Mouse (Mus musculus) CH12.LX (cell line): ENCODE measurements around the gene She. TPM values are rescaled to one million over a fixed set of nuclear protein-coding genes. Genes with fewer than 3 reads are reported as not detected.

Source experiments
- DNase-seq: peaks from one replicate; pipeline ENCODE4 v3.0.0-alpha.2; 2013; ENCODE audit errors: extremely low read depth
- H3K27ac ChIP-seq: 2 replicates; pipeline ENCODE4 v1.5.1; 2012; ENCODE audit warnings: low read depth, mild to moderate bottlenecking, control low read depth, moderate library complexity; ENCODE audit not compliant: insufficient read depth
- H3K27me3 ChIP-seq: replicated peaks from 2 replicates; pipeline ENCODE3; 2012; ENCODE audit warnings: inconsistent platforms
- H3K36me3 ChIP-seq, 2 experiments: replicated peaks in 1 of 2; 2 replicates each; pipeline versions ENCODE3 to v1.6.1; 2012; ENCODE audit warnings: inconsistent platforms in 1 of 2, low read length in 1 of 2, mild to moderate bottlenecking in 1 of 2, mixed read lengths in 1 of 2, moderate library complexity in 1 of 2; ENCODE audit not compliant: control insufficient read depth in 1 of 2, insufficient read depth in 1 of 2
- H3K4me1 ChIP-seq, 2 experiments: 2 replicates each; pipeline ENCODE4 v1.6.1; 2012; ENCODE audit warnings: inconsistent platforms in 1 of 2, moderate library complexity in 1 of 2; ENCODE audit not compliant: insufficient read depth in 2 of 2, control insufficient read depth in 1 of 2
- H3K4me2 ChIP-seq: 2 replicates; pipeline ENCODE4 v1.6.1; 2012; ENCODE audit warnings: low read depth, mild to moderate bottlenecking, control low read depth; ENCODE audit not compliant: poor library complexity, insufficient read depth, severe bottlenecking
- H3K4me3 ChIP-seq, 3 experiments: fragments of 150-350 bp in 1 of 3; sonication (generic) in 1 of 3; replicated peaks in 1 of 3; 2 replicates each; pipeline versions ENCODE3 to v1.5.1; 2011 to 2012; ENCODE audit warnings: low read depth in 2 of 3, low read length in 2 of 3, mild to moderate bottlenecking in 2 of 3, moderate library complexity in 2 of 3, control low read depth in 1 of 3, improper control_type of control experiment in 1 of 3, inconsistent platforms in 1 of 3, mixed read lengths in 1 of 3; ENCODE audit not compliant: poor library complexity in 1 of 3
- H3K79me2 ChIP-seq: replicated peaks from 2 replicates; pipeline ENCODE4 v1.6.1; 2012; ENCODE audit warnings: mild to moderate bottlenecking, moderate library complexity; ENCODE audit not compliant: control insufficient read depth, poor library complexity, insufficient read depth, severe bottlenecking; ENCODE audit errors: extremely low read depth
- H3K9ac ChIP-seq: 2 replicates; pipeline ENCODE4 v1.6.1; 2012; ENCODE audit warnings: low read depth, mild to moderate bottlenecking, control low read depth, moderate library complexity; ENCODE audit not compliant: insufficient read depth
- H3K9me3 ChIP-seq: replicated peaks from 2 replicates; pipeline ENCODE3; 2012; ENCODE audit warnings: low read length, inconsistent platforms, mixed read lengths
- BHLHE40 ChIP-seq: IDR thresholded peaks from 2 replicates; pipeline ENCODE4 v1.6.1; 2011; ENCODE audit warnings: mild to moderate bottlenecking, low read depth, low read length, improper control_type of control experiment
- CHD2 ChIP-seq: IDR thresholded peaks from 2 replicates; pipeline ENCODE4 v1.6.1; 2011; ENCODE audit warnings: low read length, improper control_type of control experiment
- ELF1 ChIP-seq: IDR thresholded peaks from 2 replicates; pipeline ENCODE4 v1.6.1; 2014; ENCODE audit warnings: low read depth, mild to moderate bottlenecking, inconsistent platforms, low read length, improper control_type of control experiment
- EP300 ChIP-seq: IDR thresholded peaks from 2 replicates; pipeline ENCODE4 v1.6.1; 2011; ENCODE audit warnings: low read length, improper control_type of control experiment
- HCFC1 ChIP-seq: IDR thresholded peaks from 2 replicates; pipeline ENCODE4 v1.6.1; 2012; ENCODE audit warnings: low read depth, mild to moderate bottlenecking, inconsistent platforms, low read length, improper control_type of control experiment
- IRF4 ChIP-seq: IDR thresholded peaks from 2 replicates; pipeline ENCODE4 v1.6.1; 2014; ENCODE audit warnings: low read depth, mild to moderate bottlenecking, inconsistent platforms, low read length, improper control_type of control experiment
- JUN ChIP-seq: IDR thresholded peaks from 2 replicates; pipeline ENCODE4 v1.6.1; 2011; ENCODE audit warnings: low read depth, mild to moderate bottlenecking, low read length, improper control_type of control experiment, moderate library complexity; ENCODE audit not compliant: insufficient read depth
- MAFK ChIP-seq: IDR thresholded peaks from 2 replicates; pipeline ENCODE4 v1.6.1; 2011; ENCODE audit warnings: low read length, improper control_type of control experiment; ENCODE audit not compliant: insufficient replicate concordance
- MAX ChIP-seq: IDR thresholded peaks from 2 replicates; pipeline ENCODE4 v1.6.1; 2011; ENCODE audit warnings: low read length, improper control_type of control experiment
- MEF2A ChIP-seq: IDR thresholded peaks from 2 replicates; pipeline ENCODE4 v1.6.1; 2014; ENCODE audit warnings: low read depth, mild to moderate bottlenecking, inconsistent platforms, low read length, improper control_type of control experiment, borderline replicate concordance
- NELFE ChIP-seq: IDR thresholded peaks from 2 replicates; pipeline ENCODE4 v1.6.1; 2011; ENCODE audit warnings: low read depth, low read length, improper control_type of control experiment
- PAX5 ChIP-seq: IDR thresholded peaks from 2 replicates; pipeline ENCODE4 v1.6.1; 2012; ENCODE audit warnings: low read length, inconsistent platforms, mixed read lengths
- POLR2AphosphoS2 ChIP-seq: IDR thresholded peaks from 2 replicates; pipeline ENCODE4 v1.6.1; 2011; ENCODE audit warnings: low read depth, low read length, improper control_type of control experiment
- SIN3A ChIP-seq: IDR thresholded peaks from 2 replicates; pipeline ENCODE4 v1.6.1; 2012; ENCODE audit warnings: low read length, improper control_type of control experiment, inconsistent platforms
- TCF12 ChIP-seq: IDR thresholded peaks from 2 replicates; pipeline ENCODE4 v1.6.1; 2014; ENCODE audit warnings: low read depth, mild to moderate bottlenecking, inconsistent platforms, low read length, improper control_type of control experiment
- UBTF ChIP-seq: IDR thresholded peaks from 2 replicates; pipeline ENCODE4 v1.6.1; 2012; ENCODE audit warnings: low read depth, mild to moderate bottlenecking, inconsistent platforms, low read length, improper control_type of control experiment, moderate library complexity
- USF1 ChIP-seq: IDR thresholded peaks from 2 replicates; pipeline ENCODE4 v1.6.1; 2014; ENCODE audit warnings: low read depth, mild to moderate bottlenecking, inconsistent platforms, low read length, improper control_type of control experiment
- ZKSCAN1 ChIP-seq: IDR thresholded peaks from 2 replicates; pipeline ENCODE4 v1.6.1; 2012; ENCODE audit warnings: low read depth, inconsistent platforms, low read length, improper control_type of control experiment, borderline replicate concordance
- ZMIZ1 ChIP-seq: IDR thresholded peaks from 2 replicates; pipeline ENCODE4 v1.6.1; 2012; ENCODE audit warnings: low read depth, mild to moderate bottlenecking, inconsistent platforms, low read length, improper control_type of control experiment
- ZNF384 ChIP-seq: IDR thresholded peaks from 2 replicates; pipeline ENCODE4 v1.6.1; 2012; ENCODE audit warnings: low read depth, low read length, improper control_type of control experiment, inconsistent platforms
- dilution Hi-C: fragments of 300-500 bp; cut with MboI; formaldehyde crosslinking; loops from 2 replicates; pipeline ENCODE4 v1.14.3; 2020; ENCODE audit warnings: low sequenced_read_pairs; ENCODE audit not compliant: extremely low pct_unique_long_range_greater_than_20kb, extremely low pct_ligation_motif_present
- in situ Hi-C: fragments of 300-500 bp; cut with MboI; formaldehyde crosslinking; loops from 3 replicates; pipeline ENCODE4 v1.14.3; 2019; ENCODE audit warnings: low sequenced_read_pairs, low pct_ligation_motif_present, low pct_unique_long_range_greater_than_20kb, mixed read lengths
- polyA plus RNA-seq: library from polyadenylated mRNA; unstranded; fragments of >175 nt; gene quantifications from 2 replicates; pipeline ENCODE4 v1.2.1, GENCODE M21; 2012; ENCODE audit warnings: low read depth; ENCODE audit not compliant: insufficient read length
- total RNA-seq, 2 experiments: library from RNA; depleted of rRNA; stranded (reverse); fragments of 300-350 nt in 1 of 2; fragments of >200 nt in 1 of 2; gene quantifications; 2 replicates each; pipeline ENCODE4 v1.2.3; 2012 to 2014

Gene She
- total and polyA plus RNA-seq, 3 experiments = not detected

GRCm38 (mm10) chr3:89820311-89821095 lies 10.7 kb upstream of the She start:
- Histone ChIP-seq H3K4me1 (peaks cover 0 to 10% of the 10 kb centered on the region in 2 experiments; a peak in 3 of 4 replicates), H3K36me3 (no peaks in the 10 kb centered on the region), H3K9ac (no peak overlapping the region), H3K4me2 (no peak overlapping the region), H3K9me3 (no peaks in the 10 kb centered on the region), H3K27ac (no peak overlapping the region), H3K4me3 (no peak overlapping the region), H3K79me2 (no peaks in the 10 kb centered on the region), H3K27me3 (peaks cover 3% of the 10 kb centered on the region)
- in situ Hi-C loops = no loop called here
- dilution Hi-C loops = no loop called here
- no peak for TF ChIP-seq TCF12
- no peak for TF ChIP-seq MAX
- no peak for TF ChIP-seq ZMIZ1
- no peak for TF ChIP-seq POLR2AphosphoS2
- no peak for TF ChIP-seq ZNF384
- no peak for TF ChIP-seq EP300
- TF ChIP-seq SIN3A = no peak
- TF ChIP-seq BHLHE40 = no peak
- TF ChIP-seq UBTF = no peak
- TF ChIP-seq NELFE = no peak
- no peak for TF ChIP-seq CHD2
- no peak for TF ChIP-seq ZKSCAN1
- no peak for TF ChIP-seq IRF4
- TF ChIP-seq MAFK = no peak
- no peak for TF ChIP-seq MEF2A
- TF ChIP-seq HCFC1 = no peak
- DNase-seq = no peak

- no peak overlapping the region for H3K4me2 ChIP-seq
- no peak overlapping the region for H3K4me3 ChIP-seq
- H3K9ac ChIP-seq = no peak overlapping the region
- no peaks in the 10 kb centered on the region for H3K27me3 ChIP-seq
- no peak for TF ChIP-seq USF1
- no peak for TF ChIP-seq JUN
- TF ChIP-seq HCFC1 = no peak
- no peak for TF ChIP-seq PAX5
- TF ChIP-seq ELF1 = no peak
- peaks cover 0 to 10% of the 10 kb centered on the region in 2 experiments; a peak in 3 of 4 replicates for H3K4me1 ChIP-seq
- H3K27ac ChIP-seq = no peak overlapping the region
- no peaks in the 10 kb centered on the region for H3K79me2 ChIP-seq
- dilution Hi-C loops (no loop called here), in situ Hi-C loops (no loop called here)
- no peaks in the 10 kb centered on the region for H3K9me3 ChIP-seq
- no peak for DNase-seq
- no peaks in the 10 kb centered on the region for H3K36me3 ChIP-seq
These were observed 10.1 kb upstream of the She start for GRCm38 (mm10) chr3:89821096-89821513.
